Mouse (Mus musculus) forebrain, embryonic 13.5 days (tissue): ENCODE results near the gene Vti1a. TPM values are rescaled to one million over a fixed set of nuclear protein-coding genes. Genes with fewer than 3 reads are reported as not detected.
A peak's percentile ranks its signal among the peaks of the same experiment; 100 is the strongest.

Experiments
- ATAC-seq: fragments of 200-750 bp; cut with Nextera tagmentation; 2 replicates; pipeline ENCODE4 v1.8.0; 2017
- H3K27ac ChIP-seq: fragments of 300-500 bp; sonication (generic); 2 replicates; pipeline ENCODE4 v1.5.1; 2015; ENCODE audit warnings: inconsistent platforms, mild to moderate bottlenecking, moderate library complexity
- H3K27me3 ChIP-seq: fragments of 300-500 bp; sonication (generic); 2 replicates; pipeline ENCODE4 v1.6.1; 2015; ENCODE audit warnings: mild to moderate bottlenecking, inconsistent platforms
- H3K36me3 ChIP-seq: fragments of 300-500 bp; sonication (generic); 2 replicates; pipeline ENCODE4 v1.6.1; 2015; ENCODE audit warnings: mild to moderate bottlenecking, inconsistent platforms; ENCODE audit not compliant: poor library complexity, severe bottlenecking
- H3K4me1 ChIP-seq: fragments of 300-500 bp; sonication (generic); 2 replicates; pipeline ENCODE4 v1.6.1; 2015; ENCODE audit warnings: inconsistent platforms
- H3K4me2 ChIP-seq: fragments of 300-500 bp; sonication (generic); 2 replicates; pipeline ENCODE4 v1.6.1; 2015; ENCODE audit warnings: inconsistent platforms, mild to moderate bottlenecking, moderate library complexity
- H3K4me3 ChIP-seq: fragments of 300-500 bp; sonication (generic); 2 replicates; pipeline ENCODE4 v1.5.1; 2015; ENCODE audit warnings: mild to moderate bottlenecking, inconsistent platforms
- H3K9ac ChIP-seq: fragments of 300-500 bp; sonication (generic); 2 replicates; pipeline ENCODE4 v1.6.1; 2015; ENCODE audit warnings: mild to moderate bottlenecking, inconsistent platforms
- H3K9me3 ChIP-seq: fragments of 300-500 bp; sonication (generic); replicated peaks from 2 replicates; pipeline ENCODE4 v1.6.1; 2016; ENCODE audit warnings: inconsistent platforms
- WGBS: fragments of 180-500 bp; shearing (Covaris S2); methylation state at CpG from one replicate; pipeline ENCODE4 v1.1.7; 2015; 5-methylcytosine and 5-hydroxymethylcytosine counted together
- polyA plus RNA-seq: library from polyadenylated mRNA; unstranded; fragments of >200 nt; fragmentation: Nextera tagmentation; extraction: Ambion mirVana; gene quantifications from 2 replicates; pipeline ENCODE4 v1.2.1, GENCODE M21; 2015

The Vti1a gene
- polyA plus RNA-seq, 1 experiment from 2014 or later = 25.8 TPM

DNA sequence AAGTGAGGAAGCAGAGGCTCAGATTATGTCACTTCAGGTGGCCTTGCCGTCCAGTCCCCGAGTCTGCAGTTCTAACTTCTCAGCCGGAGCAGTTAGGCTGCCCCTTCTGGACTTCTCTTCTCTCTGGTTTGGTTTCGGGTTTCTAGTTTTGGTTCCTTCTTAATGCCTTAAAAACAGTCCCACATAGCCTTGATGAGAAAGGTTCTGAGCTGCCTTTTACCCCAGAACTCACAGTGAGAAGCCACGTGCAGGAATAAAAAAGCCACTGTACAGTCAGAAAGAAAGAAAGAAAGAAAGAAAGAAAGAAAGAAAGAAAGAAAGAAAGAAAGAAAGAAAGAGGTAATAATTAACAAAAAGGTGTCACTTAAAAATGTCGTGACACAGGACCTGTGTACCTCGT is 236.8 kb downstream of the Vti1a start:
- H3K27me3 ChIP-seq = peaks cover 66% of the 10 kb centered on the region
- peaks cover 24% of the 10 kb centered on the region for H3K4me1 ChIP-seq
- no peak overlapping the region for H3K27ac ChIP-seq
- H3K4me2 ChIP-seq = no peak overlapping the region
- no peak overlapping the region for H3K4me3 ChIP-seq
- no peaks in the 10 kb centered on the region for H3K36me3 ChIP-seq
- no peaks in the 10 kb centered on the region for H3K9me3 ChIP-seq
- WGBS = 57% methylated on average over 7 of the region's 7 CpGs
- no peak overlapping the region for H3K9ac ChIP-seq
- no peak for ATAC-seq

DNA sequence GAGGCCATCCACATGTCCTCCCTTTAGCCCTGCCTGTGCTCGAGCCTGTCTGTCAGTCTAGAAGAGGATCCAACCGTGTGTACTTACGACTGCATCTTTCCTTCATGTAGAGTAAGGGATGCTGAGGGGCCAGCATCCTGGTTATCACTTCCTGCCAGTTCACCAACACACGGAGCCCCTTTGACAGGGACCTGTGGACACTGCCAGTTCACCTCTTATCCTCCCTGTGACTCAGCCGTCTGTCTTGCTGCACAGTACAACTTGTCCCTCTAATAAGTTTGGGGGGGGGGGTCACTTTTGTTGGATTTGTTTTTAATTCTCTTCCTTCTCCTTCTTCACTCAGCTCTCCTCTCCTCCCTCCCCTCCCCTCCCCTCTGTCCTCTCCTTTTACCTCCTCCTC is 238.2 kb downstream of the Vti1a start:
- H3K36me3 ChIP-seq = no peaks in the 10 kb centered on the region
- peaks cover 24% of the 10 kb centered on the region for H3K4me1 ChIP-seq
- H3K9ac ChIP-seq = no peak overlapping the region
- H3K27ac ChIP-seq = no peak overlapping the region
- no peak overlapping the region for H3K4me2 ChIP-seq
- H3K9me3 ChIP-seq = no peaks in the 10 kb centered on the region
- H3K27me3 ChIP-seq = peaks cover 53% of the 10 kb centered on the region
- H3K4me3 ChIP-seq = no peak overlapping the region
- 71% methylated on average over 5 of the region's 5 CpGs for WGBS
- no peak for ATAC-seq

DNA sequence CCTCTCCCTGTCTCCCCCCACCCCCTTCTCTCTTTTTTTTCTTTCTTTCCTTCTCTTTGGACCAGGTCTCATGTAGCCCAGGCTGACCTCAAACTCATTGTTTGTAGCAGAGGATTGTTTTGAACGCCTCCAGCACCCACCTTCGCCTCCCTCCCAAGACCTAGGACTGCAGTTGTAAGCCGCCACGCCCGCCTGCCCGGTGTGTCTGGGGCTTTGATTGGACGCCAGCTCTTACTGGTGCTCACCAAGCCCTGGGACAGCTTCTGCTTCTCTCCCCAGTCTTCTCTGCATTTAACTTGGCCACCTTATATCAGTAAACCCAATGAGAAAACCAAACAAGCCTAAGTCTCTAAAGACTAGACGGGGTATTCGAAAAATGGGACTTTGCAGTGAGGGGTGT is 238.6 kb downstream of the Vti1a start:
- H3K4me3 ChIP-seq = no peak overlapping the region
- ATAC-seq = no peak
- WGBS = 53% methylated on average over 9 of the region's 9 CpGs

DNA sequence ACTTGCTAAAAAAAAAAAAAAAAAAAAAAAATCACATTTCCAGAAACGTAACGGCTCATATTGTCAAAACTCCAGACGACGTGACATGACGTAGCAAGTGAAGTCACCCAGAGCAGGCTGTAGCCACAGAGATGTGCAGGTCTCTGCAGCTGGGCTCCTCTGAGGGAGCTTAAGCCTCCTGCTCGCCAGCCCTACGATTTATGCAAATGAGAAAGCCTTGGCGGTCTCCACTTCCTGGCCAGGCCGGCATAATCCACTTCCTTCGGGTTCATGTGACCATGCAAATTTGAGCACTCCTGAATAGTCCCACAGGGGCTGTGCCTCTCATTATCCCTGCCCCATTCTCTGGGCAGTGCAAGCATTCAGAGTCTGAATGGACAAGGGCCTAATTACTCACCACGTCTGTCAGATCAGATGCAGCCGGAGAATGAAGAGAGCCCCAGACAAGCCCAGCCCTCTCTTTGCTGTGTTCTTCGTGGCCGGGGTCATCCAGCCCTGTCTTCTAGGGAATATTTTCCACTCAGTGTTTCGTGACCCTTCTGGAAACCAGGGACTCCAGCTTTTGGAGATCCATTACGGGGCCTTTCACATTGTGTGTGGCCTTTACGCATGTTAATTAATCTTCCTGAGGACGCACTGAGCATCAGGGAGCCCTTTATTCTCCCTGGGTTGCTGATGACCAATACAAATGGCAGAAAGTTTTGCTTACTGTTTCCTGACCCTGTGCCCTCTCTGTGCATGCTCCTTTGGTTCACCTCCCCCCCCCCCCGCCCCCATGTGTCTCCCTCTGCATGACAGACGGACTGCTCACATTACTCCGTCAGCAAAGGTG is 240.3 kb downstream of the Vti1a start:
- peaks cover 49% of the 10 kb centered on the region for H3K27me3 ChIP-seq
- no peak overlapping the region for H3K9ac ChIP-seq
- peaks cover 24% of the 10 kb centered on the region for H3K4me1 ChIP-seq
- ATAC-seq = peak; percentile 98
- peak overlapping the region; percentile 14; the same call in 1 of the 2 replicates for H3K4me3 ChIP-seq
- 2% methylated on average over 21 of the region's 21 CpGs for WGBS
- peak overlapping the region; percentile 54 for H3K27ac ChIP-seq
- peak overlapping the region; percentile 52 for H3K4me2 ChIP-seq
- no peaks in the 10 kb centered on the region for H3K9me3 ChIP-seq
- no peaks in the 10 kb centered on the region for H3K36me3 ChIP-seq

More for the DNA sequence above, 238.6 kb downstream of the Vti1a start:
- no peak overlapping the region for H3K9ac ChIP-seq
- H3K4me1 ChIP-seq = peaks cover 24% of the 10 kb centered on the region
- H3K9me3 ChIP-seq = no peaks in the 10 kb centered on the region
- peaks cover 55% of the 10 kb centered on the region for H3K27me3 ChIP-seq
- no peak overlapping the region for H3K4me2 ChIP-seq
- H3K27ac ChIP-seq = no peak overlapping the region
- H3K36me3 ChIP-seq = no peaks in the 10 kb centered on the region

DNA sequence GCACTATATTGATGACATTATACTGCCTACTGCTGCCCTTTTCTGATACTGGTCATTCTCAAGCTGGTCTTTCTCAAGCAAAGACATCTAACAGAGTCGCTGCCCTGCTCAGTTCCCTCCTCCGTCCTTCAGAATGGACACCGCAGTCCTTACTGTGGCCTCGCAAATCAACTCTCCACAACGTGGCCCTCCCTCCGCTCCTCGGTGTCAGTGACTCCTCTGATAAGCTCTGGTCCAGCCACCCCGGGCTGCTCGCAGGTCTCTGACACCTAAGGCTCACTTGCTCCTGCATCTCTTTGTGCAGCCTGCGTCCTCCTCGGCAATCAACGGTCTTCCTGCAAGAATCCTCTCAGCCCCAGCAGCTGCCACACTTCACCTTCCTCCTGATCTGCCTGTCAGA is 243.2 kb downstream of the Vti1a start:
- Histone ChIP-seq H3K9me3 (no peaks in the 10 kb centered on the region), H3K4me1 (peaks cover 29% of the 10 kb centered on the region), H3K4me3 (no peak overlapping the region), H3K27me3 (peaks cover 35% of the 10 kb centered on the region), H3K4me2 (no peak overlapping the region), H3K9ac (no peak overlapping the region), H3K36me3 (no peaks in the 10 kb centered on the region), H3K27ac (no peak overlapping the region)
- ATAC-seq = no peak
- 89% methylated on average over 12 of the region's 12 CpGs for WGBS

DNA sequence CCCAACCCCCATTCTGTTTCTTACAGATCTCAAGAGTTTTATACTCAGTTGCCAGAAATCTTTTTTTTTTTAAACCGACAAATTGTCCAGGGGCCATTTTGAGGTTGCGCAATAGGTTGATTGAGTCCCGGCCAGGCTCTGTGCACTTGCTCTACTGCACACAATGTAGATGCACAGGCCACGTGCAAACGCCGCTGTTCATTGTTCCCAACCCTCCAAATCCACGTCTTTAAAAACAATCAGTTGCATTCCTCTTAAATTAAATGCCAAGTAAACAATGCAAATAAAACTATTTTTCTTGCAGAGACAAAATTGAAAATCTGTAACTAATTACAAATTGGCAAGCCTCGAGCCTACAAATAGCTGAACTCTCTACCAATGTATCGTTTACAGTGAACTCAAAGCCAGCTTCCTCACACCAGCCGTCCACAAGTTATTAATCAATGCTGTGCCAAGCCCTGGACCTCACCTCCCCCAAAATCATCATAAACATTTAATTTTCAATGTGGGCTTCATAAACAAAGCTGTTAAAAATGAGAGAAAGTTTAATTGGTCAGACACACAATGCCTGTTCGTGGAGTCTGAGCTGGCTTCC is 244.1 kb downstream of the Vti1a start:
- Histone ChIP-seq H3K4me3 (no peak overlapping the region), H3K4me1 (peaks cover 27% of the 10 kb centered on the region), H3K9ac (no peak overlapping the region), H3K27me3 (peaks cover 33% of the 10 kb centered on the region), H3K36me3 (no peaks in the 10 kb centered on the region), H3K4me2 (no peak overlapping the region), H3K27ac (no peak overlapping the region), H3K9me3 (no peaks in the 10 kb centered on the region)
- WGBS = 72% methylated on average over 11 of the region's 11 CpGs
- no peak for ATAC-seq

DNA sequence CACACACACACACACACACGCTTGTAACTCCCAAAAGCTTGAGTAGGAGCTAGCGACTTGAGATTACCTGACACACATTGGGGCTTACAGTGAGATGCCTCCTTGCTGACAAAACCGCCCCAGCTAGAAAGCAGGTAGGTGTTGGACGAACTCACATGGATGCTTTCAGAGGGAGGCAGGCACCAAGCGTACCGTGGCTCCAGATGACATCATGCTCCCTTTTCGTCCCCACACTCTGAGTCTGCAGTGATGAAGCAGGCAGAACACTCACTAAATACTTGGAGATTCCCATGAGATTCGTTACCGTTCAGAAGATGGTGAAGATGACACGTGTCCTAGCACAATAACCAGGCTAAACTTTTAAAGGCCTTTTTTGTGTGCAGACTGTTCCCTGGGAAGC is 245.4 kb downstream of the Vti1a start:
- Histone ChIP-seq H3K27me3 (peaks cover 34% of the 10 kb centered on the region), H3K4me1 (peaks cover 14% of the 10 kb centered on the region)

DNA sequence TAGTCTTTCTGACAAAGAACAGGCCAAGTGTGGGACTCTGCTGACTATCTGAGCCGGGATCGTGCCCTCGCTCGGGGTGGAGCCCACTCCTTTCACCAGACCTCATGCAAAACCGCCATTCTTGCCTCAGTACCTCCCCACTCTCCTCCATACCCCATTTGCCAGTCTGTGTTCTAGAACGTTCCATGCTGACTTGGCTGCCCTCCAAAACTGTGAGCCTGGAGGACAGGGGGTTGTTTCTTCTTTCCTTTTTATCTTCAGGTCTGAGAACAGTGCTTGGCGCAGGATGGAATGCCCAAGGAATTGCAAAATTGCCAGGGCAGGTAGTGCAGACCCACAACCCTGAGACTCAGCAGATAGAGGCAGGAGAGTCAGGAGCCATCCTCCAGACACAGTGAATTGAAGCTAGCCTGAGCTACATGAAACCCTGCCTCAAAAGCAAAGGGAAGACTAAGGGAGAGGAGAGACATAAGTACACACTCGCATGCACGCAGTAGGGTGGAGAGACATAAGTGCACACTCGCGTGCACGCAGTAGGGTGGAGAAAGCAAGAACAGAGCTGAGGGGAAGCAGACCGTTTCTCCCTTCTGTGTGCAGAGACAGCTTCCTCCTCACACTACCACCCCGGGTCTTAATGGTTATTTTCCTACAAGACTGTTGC is 246.5 kb downstream of the Vti1a start:
- WGBS = 82% methylated on average over 14 of the region's 14 CpGs
- Histone ChIP-seq H3K36me3 (no peaks in the 10 kb centered on the region), H3K4me1 (peaks cover 9% of the 10 kb centered on the region), H3K27ac (no peak overlapping the region), H3K4me3 (no peak overlapping the region), H3K4me2 (no peak overlapping the region), H3K9me3 (no peaks in the 10 kb centered on the region), H3K9ac (no peak overlapping the region), H3K27me3 (peaks cover 34% of the 10 kb centered on the region)
- no peak for ATAC-seq

More for the DNA sequence above, 245.4 kb downstream of the Vti1a start:
- no peak overlapping the region for H3K27ac ChIP-seq
- H3K4me2 ChIP-seq = no peak overlapping the region
- H3K4me3 ChIP-seq = no peak overlapping the region
- no peaks in the 10 kb centered on the region for H3K9me3 ChIP-seq
- no peak overlapping the region for H3K9ac ChIP-seq
- 84% methylated on average over 10 of the region's 10 CpGs for WGBS
- H3K36me3 ChIP-seq = no peaks in the 10 kb centered on the region
- ATAC-seq = no peak

DNA sequence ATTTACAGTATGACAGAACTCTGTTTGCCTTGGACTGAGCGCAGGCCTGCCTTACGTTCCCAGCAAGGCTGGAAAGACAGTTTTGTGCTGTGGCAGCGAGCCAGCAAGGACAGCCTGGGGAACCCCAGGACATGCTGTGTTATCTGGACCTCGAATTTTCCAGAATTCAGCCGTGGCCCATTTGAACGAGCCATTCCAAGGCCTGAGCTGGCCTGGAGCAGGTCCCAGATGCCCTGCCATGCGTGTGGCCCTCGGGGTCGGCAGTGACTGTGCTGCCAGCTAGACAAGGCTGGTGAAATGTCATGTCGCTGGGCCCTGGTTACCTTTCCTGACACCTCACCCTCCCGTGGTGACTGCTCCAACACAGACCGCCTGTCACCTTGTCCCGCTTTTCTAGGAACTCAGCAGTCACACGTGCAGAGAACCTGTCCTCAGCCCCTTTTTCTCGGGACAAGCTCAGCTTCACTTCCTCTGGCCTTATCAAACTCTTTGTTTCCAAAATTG is 247.1 kb downstream of the Vti1a start:
- no peaks in the 10 kb centered on the region for H3K36me3 ChIP-seq
- H3K4me2 ChIP-seq = no peak overlapping the region
- H3K4me3 ChIP-seq = no peak overlapping the region
- H3K4me1 ChIP-seq = peaks cover 9% of the 10 kb centered on the region
- WGBS = 82% methylated on average over 15 of the region's 15 CpGs
- H3K9me3 ChIP-seq = no peaks in the 10 kb centered on the region
- no peak for ATAC-seq
- H3K27ac ChIP-seq = no peak overlapping the region
- H3K9ac ChIP-seq = no peak overlapping the region
- H3K27me3 ChIP-seq = peaks cover 34% of the 10 kb centered on the region

DNA sequence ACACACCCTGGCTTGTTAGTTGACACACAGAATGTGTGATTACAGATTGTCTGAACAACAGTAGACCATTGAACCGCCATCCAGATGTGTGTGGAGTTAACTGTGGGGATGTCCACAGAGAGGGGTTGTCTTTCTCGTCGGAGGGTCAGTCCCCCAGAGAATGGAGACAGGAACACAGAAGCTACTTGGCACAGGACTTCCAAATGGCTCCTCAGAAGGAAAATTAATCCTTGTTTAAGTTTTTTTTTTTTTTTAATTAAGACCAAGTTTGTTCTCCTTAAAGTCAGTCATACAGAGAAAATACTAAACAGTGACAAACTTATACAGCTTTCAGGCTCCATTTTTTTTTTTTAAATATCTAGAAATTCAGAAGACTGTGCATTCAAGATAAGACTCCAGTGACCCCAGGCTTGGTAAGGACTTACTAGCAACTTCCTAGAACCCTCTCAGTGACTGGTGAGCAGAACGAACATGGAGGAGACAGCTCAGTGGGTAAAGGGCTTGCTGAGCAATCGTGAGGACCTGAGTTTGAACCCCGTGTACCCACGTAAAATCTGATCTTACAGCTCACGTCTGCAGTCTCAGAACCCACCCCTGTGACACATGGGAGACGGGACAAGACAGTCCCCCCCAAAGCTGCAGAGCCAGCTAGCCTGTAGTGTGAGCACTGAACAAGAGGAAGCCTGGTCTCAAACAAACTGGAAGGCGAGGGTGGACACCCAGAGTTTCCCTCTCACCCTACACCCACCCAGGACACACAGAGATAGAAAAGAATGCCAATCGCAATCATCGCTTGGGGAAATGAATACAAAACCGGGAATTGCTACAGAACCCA is 248.2 kb downstream of the Vti1a start:
- Histone ChIP-seq H3K27me3 (peaks cover 33% of the 10 kb centered on the region), H3K36me3 (no peaks in the 10 kb centered on the region), H3K4me2 (no peak overlapping the region), H3K9me3 (no peaks in the 10 kb centered on the region), H3K27ac (no peak overlapping the region), H3K4me3 (no peak overlapping the region), H3K9ac (no peak overlapping the region), H3K4me1 (peaks cover 9% of the 10 kb centered on the region)
- ATAC-seq = no peak
- 76% methylated on average over 13 of the region's 13 CpGs for WGBS

DNA sequence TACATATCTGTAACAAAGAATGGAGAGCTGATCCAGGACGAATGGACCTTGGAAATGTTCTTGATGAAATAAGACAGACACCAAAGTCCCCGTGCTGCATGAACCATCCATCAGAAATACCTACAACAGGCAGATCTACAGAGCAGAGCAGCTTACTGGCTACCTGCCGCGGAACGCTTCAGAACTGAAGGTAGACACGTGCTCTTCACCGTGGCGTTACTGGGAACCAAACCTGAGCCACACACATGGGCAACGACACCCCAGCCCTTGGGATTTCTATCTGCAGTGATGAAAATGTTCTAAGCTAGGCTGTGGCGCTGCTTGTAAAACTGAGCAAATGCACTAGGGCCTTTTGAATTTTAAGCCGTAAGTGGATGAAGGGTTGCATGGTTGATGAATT is 249.0 kb downstream of the Vti1a start:
- ATAC-seq = no peak
- H3K4me2 ChIP-seq = no peak overlapping the region

More for the DNA sequence above, 249.0 kb downstream of the Vti1a start:
- no peak overlapping the region for H3K27ac ChIP-seq
- no peak overlapping the region for H3K4me3 ChIP-seq
- peaks cover 31% of the 10 kb centered on the region for H3K27me3 ChIP-seq
- WGBS = 94% methylated on average over 11 of the region's 11 CpGs
- H3K4me1 ChIP-seq = peaks cover 9% of the 10 kb centered on the region
- H3K36me3 ChIP-seq = no peaks in the 10 kb centered on the region
- no peak overlapping the region for H3K9ac ChIP-seq
- no peaks in the 10 kb centered on the region for H3K9me3 ChIP-seq
